Mouse (Mus musculus) ES-Bruce4 (cell line): Measurements from ENCODE around the gene Atf2. TPM values are rescaled to one million over a fixed set of nuclear protein-coding genes. Genes with fewer than 3 reads are reported as not detected.
"Not testable (repeated sequence)": the region's sequence is repeated elsewhere in the genome, so short reads cannot be mapped to it uniquely, and the experiment has no call there.

Experiments used
- H3K27ac ChIP-seq: 2 replicates; pipeline ENCODE4 v1.5.1; 2012; ENCODE audit warnings: low read length, inconsistent platforms; ENCODE audit not compliant: insufficient read depth
- H3K27me3 ChIP-seq: 2 replicates; pipeline ENCODE4 v1.6.1; 2012; ENCODE audit warnings: mild to moderate bottlenecking, low read length, inconsistent platforms; ENCODE audit not compliant: control insufficient read depth, poor library complexity, insufficient read depth, severe bottlenecking
- H3K36me3 ChIP-seq: 2 replicates; pipeline ENCODE4 v1.6.1; 2012; ENCODE audit warnings: inconsistent platforms, mild to moderate bottlenecking, low read length, moderate library complexity; ENCODE audit not compliant: control insufficient read depth, poor library complexity, insufficient read depth, severe bottlenecking
- H3K4me1 ChIP-seq: one replicate; pipeline ENCODE4 v1.8.1; 2011; ENCODE audit warnings: low read length; ENCODE audit not compliant: control insufficient read depth, insufficient read depth
- H3K4me3 ChIP-seq: 2 replicates; pipeline ENCODE4 v1.5.1; 2011; ENCODE audit warnings: low read depth, mild to moderate bottlenecking, low read length
- H3K9ac ChIP-seq: 2 replicates; pipeline ENCODE4 v1.6.1; 2012; ENCODE audit warnings: low read depth, mild to moderate bottlenecking, inconsistent platforms; ENCODE audit not compliant: poor library complexity, severe bottlenecking
- H3K9me3 ChIP-seq: replicated peaks from 2 replicates; pipeline ENCODE4 v1.6.1; 2012; ENCODE audit warnings: mild to moderate bottlenecking, low read length, inconsistent platforms; ENCODE audit not compliant: control insufficient read depth, poor library complexity, insufficient read depth, severe bottlenecking
- CTCF ChIP-seq: IDR thresholded peaks from one replicate; pipeline ENCODE4 v1.8.1; 2011; ENCODE audit warnings: low read depth, low read length
- EP300 ChIP-seq: IDR thresholded peaks from 2 replicates; pipeline ENCODE4 v1.6.1; 2011; ENCODE audit warnings: low read depth, low read length; ENCODE audit not compliant: insufficient read depth
- POLR2A ChIP-seq: IDR thresholded peaks from one replicate; pipeline ENCODE4 v1.8.1; 2011; ENCODE audit warnings: low read length; ENCODE audit not compliant: insufficient read depth
- polyA plus RNA-seq: library from polyadenylated mRNA; stranded (reverse); fragments of >200 nt; gene quantifications from 2 replicates; pipeline ENCODE4 v1.2.4, GENCODE M21; 2011; ENCODE audit warnings: low read depth; ENCODE audit not compliant: missing spikeins, insufficient read depth, insufficient read length

Atf2 gene
- polyA plus RNA-seq, 1 experiment, result 95.1 TPM

GRCm38 (mm10) chr2:73807609-73808008, 84.8 kb downstream of the Atf2 start:
- peak; percentile 9 for TF ChIP-seq CTCF
- no peak for TF ChIP-seq POLR2A
- no peak for TF ChIP-seq EP300
- no peak overlapping the region for H3K27ac ChIP-seq
- H3K36me3 ChIP-seq, result no peaks in the 10 kb centered on the region
- no peak overlapping the region for H3K4me3 ChIP-seq
- H3K9me3 ChIP-seq, result no peaks in the 10 kb centered on the region
- no peak overlapping the region for H3K9ac ChIP-seq
- H3K27me3 ChIP-seq, result no peaks in the 10 kb centered on the region
- H3K4me1 ChIP-seq, result no peaks in the 10 kb centered on the region

- not testable (repeated sequence) for H3K4me3 ChIP-seq, H3K27ac ChIP-seq, H3K36me3 ChIP-seq, H3K27me3 ChIP-seq, H3K4me1 ChIP-seq, H3K9me3 ChIP-seq, H3K9ac ChIP-seq
These were observed 92.3 kb downstream of the Atf2 start for GRCm38 (mm10) chr2:73800127-73800526.

GRCm38 (mm10) chr2:73798786-73799185, 93.7 kb downstream of the Atf2 start:
- H3K27ac ChIP-seq, result no peak overlapping the region
- no peak overlapping the region for H3K4me3 ChIP-seq
- TF ChIP-seq CTCF (no peak), EP300 (no peak), POLR2A (no peak)
- no peaks in the 10 kb centered on the region for H3K27me3 ChIP-seq
- no peaks in the 10 kb centered on the region for H3K9me3 ChIP-seq
- H3K36me3 ChIP-seq, result no peaks in the 10 kb centered on the region
- no peak overlapping the region for H3K9ac ChIP-seq
- H3K4me1 ChIP-seq, result peaks cover 2% of the 10 kb centered on the region

- Histone ChIP-seq H3K9me3 (no peaks in the 10 kb centered on the region), H3K9ac (no peak overlapping the region), H3K4me3 (no peak overlapping the region), H3K4me1 (peaks cover 2% of the 10 kb centered on the region), H3K36me3 (no peaks in the 10 kb centered on the region), H3K27me3 (no peaks in the 10 kb centered on the region), H3K27ac (no peak overlapping the region)
- TF ChIP-seq POLR2A, result no peak
- TF ChIP-seq EP300, result no peak
- no peak for TF ChIP-seq CTCF
These were observed 94.3 kb downstream of the Atf2 start for GRCm38 (mm10) chr2:73798136-73798535.

GRCm38 (mm10) chr2:73791846-73792630, 100.4 kb downstream of the Atf2 start:
- no peak overlapping the region for H3K9ac ChIP-seq
- no peaks in the 10 kb centered on the region for H3K9me3 ChIP-seq
- no peaks in the 10 kb centered on the region for H3K27me3 ChIP-seq
- TF ChIP-seq POLR2A, result no peak
- peak; percentile 43; the same call in 1 of the 2 replicates for TF ChIP-seq EP300
- TF ChIP-seq CTCF, result peak; percentile 72
- H3K36me3 ChIP-seq, result no peaks in the 10 kb centered on the region
- H3K4me3 ChIP-seq, result no peak overlapping the region
- no peak overlapping the region for H3K27ac ChIP-seq
- no peaks in the 10 kb centered on the region for H3K4me1 ChIP-seq

- Histone ChIP-seq H3K9me3 (no peaks in the 10 kb centered on the region), H3K9ac (no peak overlapping the region), H3K4me1 (no peaks in the 10 kb centered on the region), H3K27ac (no peak overlapping the region), H3K27me3 (no peaks in the 10 kb centered on the region), H3K4me3 (no peak overlapping the region), H3K36me3 (no peaks in the 10 kb centered on the region)
- TF ChIP-seq CTCF (no peak), POLR2A (no peak), EP300 (no peak)
These were observed 102.1 kb downstream of the Atf2 start for GRCm38 (mm10) chr2:73790332-73790731.
